Mouse (Mus musculus) lung, adult 2 months (tissue): ENCODE results near the gene Ift20.

ENCODE experiments used
- CTCF ChIP-seq: fragments of 200-500 bp; IDR thresholded peaks from 2 replicates; pipeline ENCODE4 v1.5.1; 2011; ENCODE audit warnings: mild to moderate bottlenecking, low read length, control low read depth; ENCODE audit not compliant: insufficient read depth
- POLR2A ChIP-seq: fragments of 200-500 bp; IDR thresholded peaks from 2 replicates; pipeline ENCODE4 v1.6.1; 2011; ENCODE audit warnings: low read depth, mild to moderate bottlenecking, control low read depth, low read length, borderline replicate concordance; ENCODE audit errors: extremely low read depth

- TF ChIP-seq CTCF (no peak), POLR2A (peak; percentile 76; the same call in 1 of the 2 replicates)
Measured at GRCm38 (mm10) chr11:78512025-78512957, 23.9 kb upstream of the Ift20 start, which contains the start of the genes Tmem199 and Poldip2.
